Mouse (Mus musculus) bone marrow, adult 2 months (tissue): ENCODE data around the gene Gm44511.
"Not testable (repeated sequence)": the region's sequence is repeated elsewhere in the genome, so short reads cannot be mapped to it uniquely, and the experiment has no call there.

Experiments used
- CTCF ChIP-seq: fragments of 200-500 bp; IDR thresholded peaks from 2 replicates; pipeline ENCODE4 v1.5.1; 2011; ENCODE audit warnings: low read length, control low read depth; ENCODE audit not compliant: control insufficient read depth, insufficient read depth
- POLR2A ChIP-seq: fragments of 200-500 bp; IDR thresholded peaks from 2 replicates; pipeline ENCODE4 v1.6.1; 2011; ENCODE audit warnings: low read depth, mild to moderate bottlenecking, control low read depth, low read length, borderline replicate concordance; ENCODE audit not compliant: control insufficient read depth

GRCm38 (mm10) chr6:128760016-128760415, 66.1 kb downstream of the Gm44511 start:
- TF ChIP-seq POLR2A, CTCF: not testable (repeated sequence)
